Mouse (Mus musculus): ENCODE results near the gene Gdf15. TPM values are rescaled to one million over a fixed set of nuclear protein-coding genes. Genes with fewer than 3 reads are reported as not detected.

The Gdf15 gene
- polyA plus RNA-seq, 1 experiment: 6.7 TPM

GRCm38 (mm10) chr8:70675336-70675735 is 43.1 kb upstream of the Gdf15 start:
- Histone ChIP-seq H3K27ac (ENCODE audit: control insufficient read depth, insufficient read depth, low read length) (peak overlapping the region; percentile 81), H3K36me3 (ENCODE audit: control insufficient read depth, insufficient read depth, low read length) (0 out of 2 replicates have a peak, but pooled peaks cover 3% of the 10 kb centered on the region), H3K27me3 (ENCODE audit: control insufficient read depth, insufficient read depth, low read length) (no peaks in the 10 kb centered on the region), H3K4me1 (replicated peaks; ENCODE audit: control insufficient read depth, insufficient read depth, low read length) (peaks cover 35% of the 10 kb centered on the region), H3K4me3 (ENCODE audit: control insufficient read depth, insufficient read depth, low read length) (no peak overlapping the region)
- peak; percentile 74 for DNase-seq
- 11% methylated on average over 1 of the region's 1 CpGs for WGBS
- TF ChIP-seq POLR2A (IDR thresholded peaks at IDR 0.05; ENCODE audit: control insufficient read depth, extremely low read depth, insufficient read depth, low read length, poor library complexity) (no peak), CTCF (IDR thresholded peaks at IDR 0.05; ENCODE audit: borderline replicate concordance, control insufficient read depth, extremely low read depth, insufficient read depth, low read length, poor library complexity) (no peak)

- peak overlapping the region; percentile 81 for H3K27ac ChIP-seq (ENCODE audit: control insufficient read depth, insufficient read depth, low read length)
- TF ChIP-seq POLR2A (IDR thresholded peaks at IDR 0.05; ENCODE audit: control insufficient read depth, extremely low read depth, insufficient read depth, low read length, poor library complexity) (no peak), CTCF (IDR thresholded peaks at IDR 0.05; ENCODE audit: borderline replicate concordance, control insufficient read depth, extremely low read depth, insufficient read depth, low read length, poor library complexity) (0 out of 2 replicates have a peak, but pooled peaks have one; percentile 12)
- WGBS: 50% methylated on average over 4 of the region's 4 CpGs
- H3K36me3 ChIP-seq (ENCODE audit: control insufficient read depth, insufficient read depth, low read length): 0 out of 2 replicates have a peak, but pooled peaks cover 3% of the 10 kb centered on the region
- no peaks in the 10 kb centered on the region for H3K27me3 ChIP-seq (ENCODE audit: control insufficient read depth, insufficient read depth, low read length)
- no peak for DNase-seq
- H3K4me1 ChIP-seq (replicated peaks; ENCODE audit: control insufficient read depth, insufficient read depth, low read length): peaks cover 30% of the 10 kb centered on the region
- H3K4me3 ChIP-seq (ENCODE audit: control insufficient read depth, insufficient read depth, low read length): no peak overlapping the region
Observed at GRCm38 (mm10) chr8:70674716-70675115, 42.5 kb upstream of the Gdf15 start.

GRCm38 (mm10) chr8:70674109-70674508 is 41.9 kb upstream of the Gdf15 start:
- 85% methylated on average over 3 of the region's 3 CpGs for WGBS

GRCm38 (mm10) chr8:70673079-70673856 is 41.0 kb upstream of the Gdf15 start, which contains the start of gene Lsm4:
TSS of gene Lsm4 (plus strand) at chr8:70673248.
- WGBS: under 1% methylated on average over 60 of the region's 60 CpGs
- DNase-seq: peak; percentile 98
- H3K27me3 ChIP-seq (ENCODE audit: control insufficient read depth, insufficient read depth, low read length): no peaks in the 10 kb centered on the region
- H3K4me1 ChIP-seq (replicated peaks; ENCODE audit: control insufficient read depth, insufficient read depth, low read length): peaks cover 30% of the 10 kb centered on the region
- H3K36me3 ChIP-seq (ENCODE audit: control insufficient read depth, insufficient read depth, low read length): 0 out of 2 replicates have a peak, but pooled peaks cover 3% of the 10 kb centered on the region
- TF ChIP-seq CTCF (IDR thresholded peaks at IDR 0.05; ENCODE audit: borderline replicate concordance, control insufficient read depth, extremely low read depth, insufficient read depth, low read length, poor library complexity) (peak; percentile 86; the same call in 1 of the 2 replicates), POLR2A (IDR thresholded peaks at IDR 0.05; ENCODE audit: control insufficient read depth, extremely low read depth, insufficient read depth, low read length, poor library complexity) (peak; percentile 94)
- peak within 1 kb of the TSS; percentile 81 for H3K27ac ChIP-seq (ENCODE audit: control insufficient read depth, insufficient read depth, low read length)
- peak within 1 kb of the TSS; percentile 58 for H3K4me3 ChIP-seq (ENCODE audit: control insufficient read depth, insufficient read depth, low read length)

More at GRCm38 (mm10) chr8:70674109-70674508, 41.9 kb upstream of the Gdf15 start:
- Histone ChIP-seq H3K27me3 (ENCODE audit: control insufficient read depth, insufficient read depth, low read length) (no peaks in the 10 kb centered on the region), H3K27ac (ENCODE audit: control insufficient read depth, insufficient read depth, low read length) (peak overlapping the region; percentile 81), H3K4me1 (replicated peaks; ENCODE audit: control insufficient read depth, insufficient read depth, low read length) (peaks cover 30% of the 10 kb centered on the region), H3K4me3 (ENCODE audit: control insufficient read depth, insufficient read depth, low read length) (peak overlapping the region; percentile 21; the same call in 1 of the 2 replicates), H3K36me3 (ENCODE audit: control insufficient read depth, insufficient read depth, low read length) (0 out of 2 replicates have a peak, but pooled peaks cover 3% of the 10 kb centered on the region)
- no peak for DNase-seq
- no peak for TF ChIP-seq POLR2A (IDR thresholded peaks at IDR 0.05; ENCODE audit: control insufficient read depth, extremely low read depth, insufficient read depth, low read length, poor library complexity)
- no peak for TF ChIP-seq CTCF (IDR thresholded peaks at IDR 0.05; ENCODE audit: borderline replicate concordance, control insufficient read depth, extremely low read depth, insufficient read depth, low read length, poor library complexity)

- peak; percentile 27 for DNase-seq
- TF ChIP-seq CTCF (IDR thresholded peaks at IDR 0.05; ENCODE audit: borderline replicate concordance, control insufficient read depth, extremely low read depth, insufficient read depth, low read length, poor library complexity): no peak
- TF ChIP-seq POLR2A (IDR thresholded peaks at IDR 0.05; ENCODE audit: control insufficient read depth, extremely low read depth, insufficient read depth, low read length, poor library complexity): no peak
- Histone ChIP-seq H3K4me1 (replicated peaks; ENCODE audit: control insufficient read depth, insufficient read depth, low read length) (peaks cover 35% of the 10 kb centered on the region), H3K4me3 (ENCODE audit: control insufficient read depth, insufficient read depth, low read length) (peak overlapping the region; percentile 18; the same call in 1 of the 2 replicates), H3K27ac (ENCODE audit: control insufficient read depth, insufficient read depth, low read length) (peak overlapping the region; percentile 62), H3K27me3 (ENCODE audit: control insufficient read depth, insufficient read depth, low read length) (no peaks in the 10 kb centered on the region), H3K36me3 (ENCODE audit: control insufficient read depth, insufficient read depth, low read length) (no peaks in the 10 kb centered on the region)
- WGBS: 37% methylated on average over 19 of the region's 19 CpGs
Observed at GRCm38 (mm10) chr8:70672325-70673078, 40.2 kb upstream of the Gdf15 start.

Data from thymus, adult 2 months (tissue).